Mouse (Mus musculus): ENCODE results near the gene Porcn.

DNA sequence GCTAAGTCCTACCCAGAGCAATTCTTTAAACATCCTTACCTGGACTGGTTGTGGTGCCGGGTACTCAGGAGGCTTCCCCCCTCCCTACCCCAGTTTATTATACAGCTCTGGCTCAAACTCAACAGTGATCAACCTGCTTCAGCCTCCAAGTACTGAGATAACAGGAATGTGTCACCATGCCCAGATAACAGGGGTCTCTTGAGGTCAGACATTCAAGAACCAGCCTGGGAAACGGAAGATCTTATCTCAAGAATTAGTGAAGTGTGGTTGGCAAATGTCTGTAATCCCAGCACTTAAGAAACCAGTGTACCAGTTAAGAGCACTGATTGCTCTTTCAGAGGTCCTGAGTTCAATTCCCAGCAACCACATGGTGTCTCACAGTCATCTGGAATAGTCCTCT is 11.8 kb upstream of the Porcn start:
- TF ChIP-seq CTCF (IDR thresholded peaks at IDR 0.05; ENCODE audit: low read depth, low read length) (no peak), POLR2AphosphoS5 (IDR thresholded peaks at IDR 0.05; ENCODE audit: insufficient replicate concordance, low read depth, low read length) (no peak), GATA1 (IDR thresholded peaks at IDR 0.05; ENCODE audit: borderline replicate concordance, low read length) (no peak), TAL1 (conservative IDR thresholded peaks at IDR 0.05; ENCODE audit: low read depth, low read length) (no peak), GATA2 (IDR thresholded peaks at IDR 0.05; ENCODE audit: borderline replicate concordance, low read depth, low read length) (no peak)

Data from G1E (cell line).